Mouse (Mus musculus) brain, embryonic 14.5 days (tissue): ENCODE measurements around the gene Ucp2. TPM values are rescaled to one million over a fixed set of nuclear protein-coding genes. Genes with fewer than 3 reads are reported as not detected.
A peak's percentile ranks its signal among the peaks of the same experiment; 100 is the strongest.

Source experiments
- DNase-seq: peaks from one replicate; pipeline ENCODE4 v3.0.0-alpha.2; 2011; ENCODE audit warnings: low read depth
- CTCF ChIP-seq: fragments of 200-500 bp; IDR thresholded peaks from 2 replicates; pipeline ENCODE4 v1.5.1; 2012; ENCODE audit warnings: inconsistent platforms, mild to moderate bottlenecking, moderate library complexity, borderline replicate concordance; ENCODE audit not compliant: insufficient read depth, insufficient read length; ENCODE audit errors: extremely low read depth
- POLR2A ChIP-seq: fragments of 200-500 bp; IDR thresholded peaks from 2 replicates; pipeline ENCODE4 v1.6.1; 2012; ENCODE audit warnings: mild to moderate bottlenecking, inconsistent platforms, borderline replicate concordance; ENCODE audit not compliant: poor library complexity, insufficient read depth, insufficient read length, severe bottlenecking; ENCODE audit errors: extremely low read depth
- polyA plus RNA-seq: library from polyadenylated mRNA; depleted of rRNA; stranded (reverse); fragments of >200 nt; gene quantifications from 2 replicates; pipeline ENCODE4 v1.2.3, GENCODE M21; 2012; rRNA removed

Gene Ucp2
- polyA plus RNA-seq, 1 experiment, result 53.9 TPM

DNA sequence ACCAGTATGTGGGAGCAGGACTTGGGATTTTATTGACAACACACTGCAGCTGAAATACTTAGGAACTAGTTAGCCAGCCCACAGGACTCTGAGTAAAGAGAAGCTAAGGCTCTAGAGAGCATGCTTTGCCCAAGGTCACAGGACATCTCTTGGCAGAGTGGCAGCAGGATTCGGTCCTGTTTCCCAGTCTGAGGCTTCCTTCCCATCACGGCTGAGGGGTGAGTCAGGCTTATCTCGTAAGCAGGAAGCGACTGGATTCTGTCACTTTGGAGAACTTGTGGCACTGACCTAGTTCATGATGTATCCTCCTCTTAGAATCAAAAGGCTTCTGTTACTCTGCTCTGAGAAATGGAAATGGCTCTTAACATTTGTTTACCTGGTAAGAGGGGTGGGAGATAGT is 54.5 kb downstream of the Ucp2 start:
- no peak for TF ChIP-seq POLR2A
- no peak for TF ChIP-seq CTCF
- DNase-seq, result no peak

DNA sequence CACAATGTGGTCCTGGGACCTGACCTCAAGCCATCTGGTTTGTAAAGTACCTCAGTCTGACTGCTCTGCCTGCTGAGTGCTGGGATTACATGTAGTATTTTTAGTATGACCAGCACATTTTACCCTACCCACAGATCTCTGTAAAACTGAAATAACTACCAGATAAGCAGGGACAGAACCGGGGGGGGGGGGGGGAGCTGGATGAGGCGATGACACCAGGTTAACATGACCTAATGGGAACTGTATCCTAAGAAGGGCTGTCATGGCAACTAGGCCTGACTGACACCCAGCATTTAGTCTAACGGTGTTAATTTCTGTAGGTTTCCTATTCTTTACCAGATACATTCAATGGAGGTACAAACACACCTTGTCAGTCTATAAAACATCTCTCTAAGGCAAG is 56.7 kb downstream of the Ucp2 start:
- no peak for TF ChIP-seq POLR2A
- no peak for TF ChIP-seq CTCF
- DNase-seq, result no peak

- TF ChIP-seq CTCF (peak; percentile 29; the same call in 1 of the 2 replicates), POLR2A (no peak)
- DNase-seq, result peak; percentile 67
Measured at GRCm38 (mm10) chr7:100550338-100551007, 57.3 kb downstream of the Ucp2 start.

Other genes with a start within 250 kb of the Ucp2 start
- 7.8 and 22.0 TPM in 2 replicates for gene P4ha3, start 207.8 kb upstream of the Ucp2 start, polyA plus RNA-seq
- gene C2cd3, start 121.1 kb upstream of the Ucp2 start, polyA plus RNA-seq, result 38.3 and 40.3 TPM in 2 replicates
- gene Ppme1, start 121.0 kb upstream of the Ucp2 start, polyA plus RNA-seq, result 184 and 224 TPM in 2 replicates
- gene Ucp3, start 20.3 kb upstream of the Ucp2 start, polyA plus RNA-seq, result 0.03 TPM in 1 of 2 replicates, not detected in the other
- 4.6 and 7.0 TPM in 2 replicates for gene Dnajb13, start 21.6 kb downstream of the Ucp2 start, polyA plus RNA-seq
- 14.1 and 15.3 TPM in 2 replicates for gene Coa4, start 43.7 kb downstream of the Ucp2 start, polyA plus RNA-seq
- 137 and 166 TPM in 2 replicates for gene Rab6a, start 114.1 kb downstream of the Ucp2 start, polyA plus RNA-seq
- 36.9 and 41.1 TPM in 2 replicates for gene Mrpl48, start 115.0 kb downstream of the Ucp2 start, polyA plus RNA-seq
- gene Plekhb1, start 169.1 kb downstream of the Ucp2 start, polyA plus RNA-seq, result 7.0 and 9.7 TPM in 2 replicates
- 150 and 158 TPM in 2 replicates for gene Fam168a, start 213.3 kb downstream of the Ucp2 start, polyA plus RNA-seq